Mouse (Mus musculus) embryonic facial prominence, embryonic 13.5 days (tissue): Measurements from ENCODE around the gene Selenop. TPM values are rescaled to one million over a fixed set of nuclear protein-coding genes. Genes with fewer than 3 reads are reported as not detected.

ENCODE experiments used
- ATAC-seq: fragments of 200-750 bp; cut with Nextera tagmentation; 2 replicates; pipeline ENCODE4 v1.8.0; 2017; ENCODE audit warnings: low read depth; ENCODE audit not compliant: insufficient number of reproducible peaks, insufficient read depth, low FRiP score, low TSS enrichment
- H3K27ac ChIP-seq: fragments of 300-500 bp; sonication (generic); 2 replicates; pipeline ENCODE4 v1.5.1; 2015; ENCODE audit warnings: moderate library complexity, mild to moderate bottlenecking, inconsistent platforms
- H3K27me3 ChIP-seq: fragments of 300-500 bp; sonication (generic); 2 replicates; pipeline ENCODE4 v1.6.1; 2015; ENCODE audit warnings: mild to moderate bottlenecking, inconsistent platforms
- H3K36me3 ChIP-seq: fragments of 300-500 bp; sonication (generic); 2 replicates; pipeline ENCODE4 v1.6.1; 2015; ENCODE audit warnings: mild to moderate bottlenecking, inconsistent platforms
- H3K4me1 ChIP-seq: fragments of 300-500 bp; sonication (generic); 2 replicates; pipeline ENCODE4 v1.6.1; 2015; ENCODE audit warnings: inconsistent platforms
- H3K4me2 ChIP-seq: fragments of 300-500 bp; sonication (generic); 2 replicates; pipeline ENCODE4 v1.6.1; 2015; ENCODE audit warnings: moderate library complexity, mild to moderate bottlenecking, inconsistent platforms
- H3K4me3 ChIP-seq: fragments of 300-500 bp; sonication (generic); 2 replicates; pipeline ENCODE4 v1.5.1; 2015; ENCODE audit warnings: mild to moderate bottlenecking, inconsistent platforms
- H3K9ac ChIP-seq: fragments of 300-500 bp; sonication (generic); 2 replicates; pipeline ENCODE4 v1.6.1; 2015; ENCODE audit warnings: mild to moderate bottlenecking, inconsistent platforms
- H3K9me3 ChIP-seq: fragments of 300-500 bp; sonication (generic); 2 replicates; pipeline ENCODE4 v1.6.1; 2016; ENCODE audit warnings: inconsistent platforms
- WGBS: fragments of 180-500 bp; shearing (Covaris S2); methylation state at CpG from one replicate; pipeline ENCODE4 v1.1.7; 2015; ENCODE audit warnings: mixed read lengths; 5-methylcytosine and 5-hydroxymethylcytosine counted together
- polyA plus RNA-seq: library from polyadenylated mRNA; unstranded; fragments of >200 nt; fragmentation: Nextera tagmentation; extraction: Ambion mirVana; gene quantifications from 2 replicates; pipeline ENCODE4 v1.2.1, GENCODE M21; 2015

Gene Selenop
- polyA plus RNA-seq, 1 experiment from 2014 or later, result 87.2 TPM

- Histone ChIP-seq H3K27ac (no peak overlapping the region), H3K36me3 (no peaks in the 10 kb centered on the region), H3K9ac (no peak overlapping the region), H3K4me1 (no peaks in the 10 kb centered on the region), H3K27me3 (no peaks in the 10 kb centered on the region), H3K4me3 (no peak overlapping the region), H3K4me2 (no peak overlapping the region), H3K9me3 (no peaks in the 10 kb centered on the region)
- ATAC-seq, result no peak
- WGBS, result 83% methylated on average over 3 of the region's 3 CpGs
Observed at GRCm38 (mm10) chr15:3309856-3310255, 41.5 kb downstream of the Selenop start.

GRCm38 (mm10) chr15:3312937-3313336 lies 44.6 kb downstream of the Selenop start:
- no peaks in the 10 kb centered on the region for H3K4me1 ChIP-seq
- no peak overlapping the region for H3K27ac ChIP-seq
- no peak overlapping the region for H3K9ac ChIP-seq
- H3K27me3 ChIP-seq, result no peaks in the 10 kb centered on the region
- no peaks in the 10 kb centered on the region for H3K36me3 ChIP-seq
- no peak overlapping the region for H3K4me2 ChIP-seq
- no peaks in the 10 kb centered on the region for H3K9me3 ChIP-seq
- no peak overlapping the region for H3K4me3 ChIP-seq
- ATAC-seq, result no peak

GRCm38 (mm10) chr15:3316617-3317016 lies 48.3 kb downstream of the Selenop start:
- no peak overlapping the region for H3K4me3 ChIP-seq
- no peak overlapping the region for H3K27ac ChIP-seq
- no peak overlapping the region for H3K4me2 ChIP-seq
- WGBS, result 75% methylated on average over 2 of the region's 2 CpGs
- peaks cover 10% of the 10 kb centered on the region; the same call in 1 of the 2 replicates for H3K36me3 ChIP-seq
- H3K4me1 ChIP-seq, result no peaks in the 10 kb centered on the region
- no peaks in the 10 kb centered on the region for H3K27me3 ChIP-seq
- ATAC-seq, result no peak
- H3K9ac ChIP-seq, result no peak overlapping the region
- no peaks in the 10 kb centered on the region for H3K9me3 ChIP-seq

- H3K9me3 ChIP-seq, result no peaks in the 10 kb centered on the region
- 80% methylated on average over 9 of the region's 9 CpGs for WGBS
Observed at GRCm38 (mm10) chr15:3319929-3320328, 51.6 kb downstream of the Selenop start.

GRCm38 (mm10) chr15:3323041-3323440 lies 54.7 kb downstream of the Selenop start:
- H3K4me3 ChIP-seq, result no peak overlapping the region
- no peak overlapping the region for H3K4me2 ChIP-seq
- H3K9me3 ChIP-seq, result no peaks in the 10 kb centered on the region
- no peak overlapping the region for H3K9ac ChIP-seq
- no peaks in the 10 kb centered on the region for H3K4me1 ChIP-seq
- ATAC-seq, result no peak
- H3K36me3 ChIP-seq, result peaks cover 10% of the 10 kb centered on the region; the same call in 1 of the 2 replicates
- H3K27ac ChIP-seq, result no peak overlapping the region
- no peaks in the 10 kb centered on the region for H3K27me3 ChIP-seq

More at GRCm38 (mm10) chr15:3319929-3320328, 51.6 kb downstream of the Selenop start:
- Histone ChIP-seq H3K4me2 (no peak overlapping the region), H3K4me3 (no peak overlapping the region), H3K9ac (no peak overlapping the region), H3K4me1 (no peaks in the 10 kb centered on the region), H3K36me3 (peaks cover 10% of the 10 kb centered on the region; the same call in 1 of the 2 replicates), H3K27me3 (no peaks in the 10 kb centered on the region), H3K27ac (no peak overlapping the region)
- ATAC-seq, result no peak

Other genes with a start within 250 kb of the Selenop start
- 0.34 TPM in 1 of 2 replicates, not detected in the other for gene Ccdc152, start 35.0 kb downstream of the Selenop start, polyA plus RNA-seq